Mouse (Mus musculus) right cerebral cortex, postnatal 36 days (tissue): ENCODE data around the gene Gmeb2.

Experiments used
- DNase-seq, 2 experiments: peaks; one replicate each; pipeline ENCODE4 v3.0.0; 2022; ENCODE audit warnings: low spot score in 2 of 2, mixed read lengths in 1 of 2

Gmeb2 gene

DNA sequence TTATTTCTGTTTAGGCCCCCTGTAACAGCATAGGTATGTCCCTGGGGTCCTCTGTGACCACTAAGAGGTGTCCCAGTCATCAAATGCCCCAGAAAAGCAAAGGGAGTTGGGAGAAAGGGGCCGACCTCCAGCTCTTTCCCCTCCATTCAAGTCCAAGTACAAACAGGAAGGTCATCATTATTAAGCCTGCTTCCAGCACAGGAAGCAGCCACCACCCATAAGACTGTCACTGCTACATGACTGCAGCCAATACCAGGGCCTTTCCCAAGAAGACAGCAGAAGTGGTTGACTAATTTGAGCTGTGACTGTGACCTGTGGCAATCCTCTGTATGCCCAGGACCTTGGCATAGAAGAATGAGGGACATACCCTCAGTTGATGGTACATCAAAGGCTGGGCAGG is 59.5 kb downstream of the Gmeb2 start:
- DNase-seq: no peak

DNA sequence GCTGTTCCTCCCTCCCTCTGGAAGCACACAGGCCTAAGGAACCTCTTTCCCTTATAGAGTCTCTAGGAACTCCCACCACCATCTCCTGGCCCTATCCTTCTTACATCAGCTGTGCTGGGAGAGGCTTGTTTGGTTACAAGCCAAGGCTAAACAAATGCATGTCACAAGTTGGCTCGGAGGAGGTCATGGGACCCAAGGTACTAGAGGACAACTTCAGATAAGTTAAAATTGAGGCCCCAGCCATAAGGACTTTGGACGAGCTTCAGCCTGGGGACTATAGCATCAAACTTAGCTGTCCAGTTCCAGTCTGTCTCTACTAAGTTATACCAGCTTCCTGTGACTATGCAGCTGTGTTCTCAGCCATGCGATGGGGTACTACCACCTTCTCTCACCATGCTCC is 60.7 kb downstream of the Gmeb2 start:
- no peak for DNase-seq

DNA sequence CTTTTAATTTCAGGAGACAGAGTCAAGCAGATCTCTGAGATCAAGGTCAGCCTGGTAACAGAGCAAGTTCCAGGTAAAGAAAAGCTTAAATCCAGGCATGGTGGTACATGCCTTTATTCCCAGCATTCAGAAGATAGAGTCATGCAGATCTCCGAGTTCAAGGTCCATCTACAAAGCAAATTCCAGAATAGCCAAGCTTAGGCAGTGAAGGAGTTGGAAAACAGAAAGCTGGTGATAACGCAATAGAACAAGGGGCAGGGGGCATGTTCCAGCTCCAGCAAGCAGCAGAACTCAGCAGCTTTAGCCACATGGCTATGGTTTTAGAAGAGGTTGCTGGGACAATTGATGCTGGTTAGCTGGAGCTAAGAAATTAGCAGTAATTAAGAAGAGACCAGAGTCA is 62.8 kb downstream of the Gmeb2 start:
- no peak for DNase-seq

DNA sequence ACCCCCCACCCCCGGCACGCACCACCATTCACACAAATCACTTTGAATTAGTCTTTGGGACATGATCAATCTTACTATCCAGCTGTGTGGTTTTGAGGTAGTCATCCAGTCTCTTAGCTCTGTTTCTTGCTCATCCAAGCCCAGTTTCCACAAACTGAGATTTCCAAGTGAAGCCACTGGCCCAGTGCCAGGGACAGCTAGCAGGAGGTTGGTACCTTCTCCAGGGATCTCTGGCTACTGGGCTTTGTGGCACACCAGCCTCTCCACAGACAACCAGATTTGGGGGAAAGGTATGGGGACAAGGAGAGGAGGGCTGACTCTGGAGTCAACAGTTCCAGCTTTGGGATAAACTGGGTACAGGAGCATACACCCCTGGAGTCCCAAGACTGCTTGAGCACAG is 67.5 kb downstream of the Gmeb2 start:
- DNase-seq: no peak

DNA sequence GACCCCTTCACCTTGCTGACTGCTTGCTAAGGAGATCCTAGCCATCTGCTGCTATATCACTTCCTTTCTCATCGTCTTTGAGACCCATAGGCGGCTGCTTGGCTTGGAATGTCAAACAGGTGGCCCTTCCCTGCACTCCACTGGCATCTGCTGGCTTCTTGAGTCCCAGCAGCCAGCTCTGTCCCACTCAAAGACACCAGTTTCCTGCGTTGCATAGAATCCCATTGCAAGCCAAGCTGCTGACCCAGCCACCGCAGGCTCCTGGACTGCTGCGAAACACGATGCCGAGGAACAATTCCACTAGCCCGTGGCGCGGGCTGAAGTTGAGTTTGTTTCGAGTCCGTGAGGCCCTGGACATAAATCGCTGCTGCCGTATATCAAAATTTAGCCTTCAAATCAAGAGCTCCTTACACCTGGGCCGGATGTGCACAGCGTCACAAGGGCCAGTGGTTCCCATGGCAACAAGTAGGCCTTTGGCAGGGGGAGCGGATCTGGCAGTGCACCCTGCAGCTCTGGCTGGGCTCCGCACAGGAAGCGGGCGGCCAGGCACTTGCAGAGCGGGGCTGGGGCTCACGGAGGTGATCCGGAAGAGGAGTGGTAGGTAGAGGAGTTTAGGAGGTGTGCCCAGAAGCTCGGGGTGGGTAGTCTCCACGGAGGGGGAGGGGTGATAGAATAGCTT is 68.2 kb downstream of the Gmeb2 start, which contains the start of gene Fndc11:
Fndc11 (plus strand) TSS at position 476 of the 679 bp plus-strand sequence.
- DNase-seq: peak; percentile 20 to 26

DNA sequence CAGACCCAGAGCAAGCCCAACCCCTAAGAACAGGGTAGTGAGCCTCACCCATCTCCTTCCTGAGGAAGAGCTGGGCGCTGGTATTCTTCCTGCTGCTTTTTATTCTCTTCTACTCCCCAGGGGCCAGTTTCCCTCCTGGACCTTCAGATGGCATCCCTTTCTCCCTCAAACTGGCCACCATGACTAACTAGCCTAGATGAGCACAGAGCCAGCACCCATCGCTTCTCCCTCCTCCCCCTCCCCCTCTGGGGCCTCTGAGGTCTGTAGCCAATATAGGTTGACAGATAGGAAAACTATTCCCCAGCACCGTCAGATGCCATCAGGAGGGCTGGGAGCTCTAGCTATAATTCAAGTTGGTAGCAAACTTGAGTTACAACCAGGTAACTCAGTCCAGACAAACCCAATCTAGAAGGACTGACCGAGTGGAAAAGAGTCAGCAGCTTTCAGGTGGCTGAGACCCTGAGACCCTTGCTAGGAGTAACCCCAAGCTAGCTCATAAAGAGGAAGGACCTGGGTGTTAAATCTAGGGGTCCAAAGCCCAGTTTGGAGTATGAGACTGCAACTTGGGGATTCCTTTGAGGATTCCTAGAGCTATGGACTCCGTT is 68.9 kb downstream of the Gmeb2 start:
- DNase-seq: no peak

DNA sequence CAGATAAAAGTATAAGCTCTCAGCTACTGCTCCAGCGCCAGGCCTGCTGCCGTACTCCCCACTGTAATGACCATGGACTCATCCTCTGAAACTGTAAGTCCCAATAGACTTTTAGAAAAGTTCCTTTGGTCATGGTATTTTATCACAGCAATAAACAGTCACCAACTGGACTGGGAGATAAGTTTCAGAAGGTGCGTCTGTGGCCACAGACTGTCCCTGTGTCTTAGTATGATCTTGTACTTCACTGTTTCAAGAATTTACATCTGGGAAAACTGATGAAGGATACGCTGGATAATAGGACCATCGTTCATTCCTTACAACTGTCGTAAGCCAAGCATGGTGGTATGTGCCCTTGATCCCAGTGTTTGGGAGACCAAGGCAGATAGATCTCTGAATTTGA is 71.8 kb downstream of the Gmeb2 start:
- DNase-seq: no peak

DNA sequence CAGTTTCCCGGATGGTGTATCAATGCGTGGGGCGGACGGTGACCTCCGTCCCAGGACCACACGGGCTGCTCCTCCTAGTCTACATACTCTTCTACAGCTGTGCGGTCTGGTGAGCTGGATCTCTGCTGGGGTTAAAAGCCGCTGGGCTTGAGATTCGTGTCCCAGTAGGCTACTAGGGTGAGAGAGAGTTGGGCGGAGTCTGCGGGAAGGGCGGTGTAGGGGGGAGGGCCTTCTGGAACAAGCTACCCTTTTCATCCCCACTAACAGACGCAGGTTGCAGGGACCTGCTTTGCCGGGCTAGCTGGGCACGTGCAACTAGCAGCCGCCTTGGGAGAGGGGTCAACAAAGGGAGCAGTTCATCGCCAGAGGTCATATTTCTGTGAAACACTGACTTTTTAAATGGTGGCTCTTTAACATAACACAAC is 74.8 kb downstream of the Gmeb2 start, which contains the start of gene Srms:
Srms (minus strand) TSS at position 165 of the 425 bp plus-strand sequence.
- DNase-seq: no peak

DNA sequence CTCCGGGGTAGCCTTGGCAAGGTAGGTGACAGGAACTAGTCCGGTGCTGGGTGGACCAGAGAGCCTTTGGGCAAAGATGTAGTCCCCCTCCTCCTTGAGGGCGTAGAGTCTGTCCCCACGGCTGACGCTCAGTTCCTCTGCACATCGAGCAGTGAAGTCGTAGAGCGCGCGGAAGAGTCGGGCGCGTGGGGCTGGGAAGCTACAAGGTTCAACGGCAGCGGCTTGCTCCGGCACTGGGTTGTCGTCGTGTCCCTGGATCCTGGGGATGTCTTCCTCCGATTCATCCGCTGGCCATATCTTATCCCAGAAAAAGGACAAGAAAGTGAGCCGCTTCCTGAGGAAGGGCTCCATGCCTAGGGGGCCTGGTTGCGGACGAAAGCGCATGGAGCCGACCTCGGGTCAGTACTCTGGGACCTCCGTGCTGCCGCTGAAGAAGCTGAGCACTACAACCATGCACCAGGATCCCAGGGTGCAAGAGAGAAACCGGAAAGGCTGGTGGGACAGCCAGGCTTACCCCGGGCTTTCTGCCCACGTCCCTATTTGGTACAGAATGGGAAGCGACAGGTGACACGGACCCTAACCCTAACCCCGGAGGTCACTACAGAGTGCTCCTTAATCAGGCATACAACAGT is 75.3 kb downstream of the Gmeb2 start:
- no peak for DNase-seq

DNA sequence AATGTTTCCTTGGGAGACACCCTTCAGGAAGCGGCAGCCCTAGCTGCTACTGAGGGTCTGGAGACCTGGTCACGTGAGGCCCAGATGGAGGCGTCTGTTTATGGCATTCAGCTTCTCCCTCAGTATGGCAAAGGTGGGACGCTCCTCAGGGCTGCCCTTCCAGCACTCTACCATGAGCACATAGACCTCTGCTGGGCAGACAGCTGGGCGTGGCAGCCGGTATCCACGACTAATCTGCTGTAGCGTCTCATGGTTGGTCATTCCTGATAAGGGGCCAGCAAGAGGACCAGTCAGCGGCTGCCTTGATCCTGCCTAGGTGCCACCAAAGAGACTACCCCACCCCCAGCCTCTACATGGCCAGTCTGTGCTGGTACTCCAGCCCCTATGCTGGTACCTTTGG is 81.7 kb downstream of the Gmeb2 start:
- DNase-seq: no peak

DNA sequence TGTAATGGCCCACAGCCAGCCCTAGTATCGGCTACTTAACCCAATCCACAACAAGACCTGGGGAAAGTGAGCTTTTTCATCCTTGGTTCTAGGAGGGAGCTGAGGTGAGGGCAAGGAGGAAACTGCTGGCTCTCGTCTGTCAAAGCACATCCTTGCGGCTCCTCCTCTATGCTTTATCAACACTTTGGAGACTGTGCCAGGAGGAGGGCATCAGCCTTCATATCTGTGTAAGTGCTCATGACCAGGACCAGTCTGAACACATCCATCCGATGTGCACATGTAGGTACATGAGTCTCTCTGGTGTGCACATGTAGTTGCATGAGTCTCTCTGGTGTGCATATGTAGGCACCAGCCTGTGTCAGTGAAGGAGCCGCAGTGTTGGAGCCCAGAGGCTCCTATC is 82.2 kb downstream of the Gmeb2 start:
- no peak for DNase-seq

DNA sequence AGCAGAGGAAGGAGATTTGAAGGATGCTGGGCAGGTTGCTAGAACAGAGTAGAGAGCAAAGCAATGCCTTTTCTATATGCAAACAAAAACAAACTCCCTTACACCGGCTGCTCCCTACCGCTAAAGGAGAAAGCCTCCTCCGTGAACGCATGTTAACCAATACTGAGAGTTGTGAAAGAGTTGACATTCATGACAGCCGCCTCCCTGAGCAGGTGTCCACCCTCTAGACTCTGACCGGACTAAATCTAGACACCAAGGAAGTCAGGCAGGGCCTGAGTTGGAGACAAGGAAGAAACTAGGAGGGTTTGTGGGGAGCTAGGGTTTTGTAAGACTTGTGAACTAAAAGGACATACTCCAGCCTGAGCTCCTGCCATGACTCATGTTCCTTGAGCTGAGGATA is 84.9 kb downstream of the Gmeb2 start:
- no peak for DNase-seq

DNA sequence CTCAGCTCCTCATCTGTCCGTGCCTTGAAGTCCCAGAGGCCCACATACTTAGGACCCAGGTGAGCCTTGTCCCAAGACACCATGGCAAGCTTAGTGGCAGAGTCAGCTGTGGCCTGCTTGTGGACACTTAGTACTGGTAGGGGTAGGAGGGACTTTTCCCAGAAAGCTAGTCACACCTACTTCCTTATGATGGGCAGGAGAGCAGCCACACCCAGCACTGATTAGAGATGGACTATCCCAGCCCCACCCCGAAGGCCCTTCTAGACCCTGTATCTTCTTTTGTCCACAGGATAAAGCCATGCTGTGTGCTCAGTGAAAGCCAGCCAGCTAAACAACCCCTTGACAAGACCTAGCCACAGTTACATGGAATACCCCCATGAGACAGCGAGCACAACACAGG is 85.4 kb downstream of the Gmeb2 start, which contains the start of gene Ptk6:
Ptk6 (minus strand) TSS at position 368 of the 400 bp plus-strand sequence.
- no peak for DNase-seq

DNA sequence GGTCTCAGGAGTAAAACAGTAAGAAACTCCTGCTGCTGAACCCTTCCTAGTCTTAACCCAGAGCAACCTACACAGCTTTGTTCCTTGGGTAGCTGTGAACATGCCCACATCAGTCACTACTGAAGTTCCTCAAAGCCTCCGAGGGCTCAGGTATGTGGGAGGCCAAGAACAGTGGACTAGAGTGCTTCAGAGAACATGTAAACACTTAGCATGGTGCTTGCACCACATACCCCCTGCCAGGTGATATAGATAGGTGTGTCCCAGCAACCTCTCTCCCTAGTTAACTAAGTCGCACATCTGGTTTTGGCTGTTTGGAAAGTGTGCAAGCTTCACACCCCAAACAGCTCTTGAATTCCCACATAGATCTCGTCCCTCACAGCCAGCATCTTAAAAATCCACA is 86.2 kb downstream of the Gmeb2 start:
- no peak for DNase-seq
